Mouse (Mus musculus) myocyte (in vitro differentiated cells): ENCODE data around the gene Pced1b.

ENCODE experiments used
- MAX ChIP-seq: IDR thresholded peaks from one replicate; pipeline ENCODE4 v1.6.1; 2011; ENCODE audit warnings: low read depth, mild to moderate bottlenecking, control low read depth
- POLR2A ChIP-seq: IDR thresholded peaks from one replicate; pipeline ENCODE4 v1.6.1; 2011; ENCODE audit warnings: low read depth, mild to moderate bottlenecking, control low read depth, moderate library complexity; ENCODE audit not compliant: insufficient read length
- POLR2AphosphoS2 ChIP-seq: IDR thresholded peaks from one replicate; pipeline ENCODE4 v1.6.1; 2011; ENCODE audit warnings: low read depth, control low read depth; ENCODE audit not compliant: insufficient read length

DNA sequence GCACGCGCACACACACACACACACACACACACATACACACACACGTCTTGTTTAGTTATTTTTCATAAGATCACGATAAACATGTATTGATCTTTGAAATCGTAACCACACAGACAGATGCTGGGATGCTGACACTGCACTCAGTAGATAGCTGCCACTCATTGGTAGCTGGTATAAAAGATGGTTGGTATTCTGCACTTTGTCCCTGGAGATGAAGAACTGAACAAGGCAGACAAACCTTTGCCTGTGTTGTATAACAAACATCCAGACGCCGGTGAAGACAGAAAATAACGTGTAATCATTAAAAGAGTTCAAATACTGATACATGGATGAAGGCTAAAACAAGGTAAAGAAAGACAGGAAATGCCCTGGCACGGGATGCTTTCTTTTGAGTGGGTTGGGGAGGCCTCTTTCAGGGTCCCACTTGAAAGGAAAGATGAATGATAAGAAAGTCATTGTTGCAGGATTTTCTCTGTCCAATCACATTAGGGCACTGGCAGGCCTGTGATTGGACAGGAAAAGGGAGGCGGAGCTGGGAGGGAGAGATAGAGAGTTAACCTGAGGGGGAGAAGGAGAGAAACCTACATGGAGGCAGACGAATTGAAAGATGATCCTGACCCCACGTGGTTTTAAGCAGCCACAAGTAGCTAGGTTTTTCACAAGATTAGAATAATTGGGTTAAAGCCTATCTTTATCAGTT is 182.4 kb downstream of the Pced1b start:
- TF ChIP-seq POLR2A (no peak), MAX (no peak), POLR2AphosphoS2 (no peak)
